ENCODE assay signal across 19 mouse cellular contexts in the genomic region with DNA sequence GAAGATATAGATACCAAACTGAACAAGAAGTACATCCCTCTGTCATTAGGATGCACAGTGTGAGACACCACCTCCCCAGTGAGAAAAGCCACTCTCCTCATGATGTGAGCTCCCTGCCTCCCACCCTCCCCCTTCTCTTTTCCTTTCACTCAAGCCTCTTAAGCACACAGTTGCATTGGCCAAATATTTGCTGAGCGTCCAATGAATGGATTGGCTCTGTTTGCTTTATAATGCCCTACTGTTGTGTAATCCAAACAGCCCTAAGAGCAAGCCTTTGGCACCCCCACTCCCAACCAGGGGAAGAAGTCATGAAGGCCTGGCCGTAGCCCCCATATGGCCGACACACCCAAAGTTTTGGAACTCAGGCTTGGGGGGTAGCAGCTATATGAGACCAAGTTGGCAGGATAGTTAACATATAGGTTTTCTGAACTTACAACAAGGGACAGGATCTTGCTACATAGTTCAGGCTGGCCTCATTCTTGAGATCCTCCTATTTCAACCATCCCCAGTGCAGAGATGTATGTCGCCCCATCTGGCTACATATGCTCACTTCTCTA. TPM values are rescaled to one million over a fixed set of nuclear protein-coding genes. Genes with fewer than 3 reads are reported as not detected.
DNase-seq lines count a peak whose midpoint lies in the region; ATAC-seq and TF ChIP-seq lines count a peak whose summit lies in the region.
"Had no signal": no experiment of that assay in that cellular context is flagged by ENCODE, and none has a peak within 500 bp of the region (broad histone marks: within the 10 kb centered on the region; RNA-seq: fewer than 3 reads in every experiment).

No protein-coding gene starts in this region.

- H3K4me3 ChIP-seq in intestine, embryonic 15.5 days (replicated peaks) = no peak overlapping the region
- no peak overlapping the region for H3K4me3 ChIP-seq in intestine, postnatal 0 days (ENCODE audit: low read depth, low read length)
- no peak overlapping the region for H3K4me3 ChIP-seq in liver, embryonic 16.5 days (ENCODE audit: low read depth, low read length)
- H3K4me3 ChIP-seq: gastrocnemius, adult 2 months; limb, embryonic 15.5 days; midbrain, embryonic 12.5 days; myocyte had no signal

- no peaks in the 10 kb centered on the region for H3K36me3 ChIP-seq in intestine, embryonic 15.5 days
- no peaks in the 10 kb centered on the region for H3K36me3 ChIP-seq in intestine, postnatal 0 days (ENCODE audit: control insufficient read depth, insufficient read depth)
- H3K36me3 ChIP-seq in liver, embryonic 16.5 days (ENCODE audit: control insufficient read depth, insufficient read depth) = no peaks in the 10 kb centered on the region
- H3K36me3 ChIP-seq: limb, embryonic 15.5 days; midbrain, embryonic 12.5 days had no signal

- no peaks in the 10 kb centered on the region for H3K9me3 ChIP-seq in intestine, embryonic 15.5 days
- H3K9me3 ChIP-seq in intestine, postnatal 0 days (ENCODE audit: control insufficient read depth) = no peaks in the 10 kb centered on the region
- H3K9me3 ChIP-seq in liver, embryonic 16.5 days (replicated peaks; ENCODE audit: control insufficient read depth, low read length) = no peaks in the 10 kb centered on the region
- H3K9me3 ChIP-seq: limb, embryonic 15.5 days; midbrain, embryonic 12.5 days had no signal

- H3K27ac ChIP-seq in intestine, embryonic 15.5 days = no peak overlapping the region
- no peak overlapping the region for H3K27ac ChIP-seq in intestine, postnatal 0 days (ENCODE audit: low read depth, low read length)
- peak overlapping the region; percentile 56; the same call in 1 of the 2 replicates for H3K27ac ChIP-seq in liver, embryonic 16.5 days (ENCODE audit: low read length)
- H3K27ac ChIP-seq: gastrocnemius, adult 2 months; hindbrain, postnatal 0 days; limb, embryonic 15.5 days; midbrain, embryonic 12.5 days had no signal

- H3K4me2 ChIP-seq in intestine, embryonic 15.5 days (replicated peaks) = no peak overlapping the region
- no peak overlapping the region for H3K4me2 ChIP-seq in intestine, postnatal 0 days (replicated peaks; ENCODE audit: low read depth)
- H3K4me2 ChIP-seq in liver, embryonic 16.5 days (ENCODE audit: low read depth, low read length) = no peak overlapping the region
- H3K4me2 ChIP-seq: limb, embryonic 15.5 days; midbrain, embryonic 12.5 days had no signal

- intact Hi-C loops in left cerebral cortex, postnatal 36 days (cut with DNase I) = no loop called here

- ATAC-seq in intestine, embryonic 15.5 days = peak; percentile 37; the same call in 1 of the 2 replicates
- ATAC-seq in intestine, postnatal 0 days = no peak
- peak; percentile 80 for ATAC-seq in liver, embryonic 16.5 days (ENCODE audit: low read depth)
- ATAC-seq in inflammation-experienced regulatory T-cells, adult 6 months = no peak
- ATAC-seq: forebrain, embryonic 16.5 days; hindbrain, postnatal 0 days had no signal

- H3K9ac ChIP-seq in intestine, embryonic 15.5 days = no peak overlapping the region
- no peak overlapping the region for H3K9ac ChIP-seq in intestine, postnatal 0 days (ENCODE audit: low read depth, low read length)
- H3K9ac ChIP-seq in liver, embryonic 16.5 days (ENCODE audit: low read depth, low read length) = no peak overlapping the region
- H3K9ac ChIP-seq: limb, embryonic 15.5 days; midbrain, embryonic 12.5 days had no signal

- DNase-seq in lung, postnatal 25 days (ENCODE audit: low spot score) = peak; percentile 57
- DNase-seq in urinary bladder, postnatal 10 days (ENCODE audit: low spot score) = no peak
- no peak for DNase-seq in layer of hippocampus, adult 18-20 months (ENCODE audit: low spot score in 2 of 2)
- DNase-seq in left cerebral cortex, postnatal 36 days (ENCODE audit: low spot score in 2 of 2) = no peak
- DNase-seq: cerebellum, postnatal 36 days; retina, postnatal 1 day; right cerebral cortex, postnatal 4 days; thymus, adult 18-20 months had no signal

- WGBS in intestine, embryonic 15.5 days = 71% methylated on average over 4 of the region's 4 CpGs
- WGBS in intestine, postnatal 0 days = 66% methylated on average over 4 of the region's 4 CpGs
- WGBS in liver, embryonic 16.5 days (ENCODE audit: insufficient replicate concordance) = 59% methylated on average over 4 of the region's 4 CpGs

- H3K4me1 ChIP-seq in intestine, embryonic 15.5 days (replicated peaks) = peaks cover 24% of the 10 kb centered on the region
- peaks cover 21% of the 10 kb centered on the region; the same call in 1 of the 2 replicates for H3K4me1 ChIP-seq in intestine, postnatal 0 days (replicated peaks; ENCODE audit: control insufficient read depth, insufficient read depth, low read length)
- H3K4me1 ChIP-seq in liver, embryonic 16.5 days (ENCODE audit: control insufficient read depth, low read depth, low read length) = peaks cover 7% of the 10 kb centered on the region

- H3K27me3 ChIP-seq in intestine, embryonic 15.5 days (replicated peaks) = no peaks in the 10 kb centered on the region
- no peaks in the 10 kb centered on the region for H3K27me3 ChIP-seq in intestine, postnatal 0 days (replicated peaks; ENCODE audit: control insufficient read depth, insufficient read depth, low read length)
- H3K27me3 ChIP-seq in liver, embryonic 16.5 days (ENCODE audit: control insufficient read depth, insufficient read depth, low read depth, low read length) = no peaks in the 10 kb centered on the region
- H3K27me3 ChIP-seq: CH12.LX; limb, embryonic 15.5 days; midbrain, embryonic 12.5 days had no signal

- TF ChIP-seq CTCF in intestine, postnatal 0 days (IDR thresholded peaks at IDR 0.05; ENCODE audit: low read depth) = no peak

RNA-seq across cellular contexts. Expression of gene Usp3, which starts 33.1 kb away (rescaled TPM):
- polyA plus RNA-seq in intestine, embryonic 15.5 days (2015; fragmentation: Nextera tagmentation; extraction: Ambion mirVana) = 78.9 and 79.5 TPM in 2 replicates
- 63.5 and 70.3 TPM in 2 replicates for polyA plus RNA-seq in intestine, postnatal 0 days (2015; fragmentation: Nextera tagmentation; extraction: Ambion mirVana)
- 11.9 and 14.8 TPM in 2 replicates for polyA plus RNA-seq in liver, embryonic 16.5 days (2015; fragmentation: Nextera tagmentation; extraction: Ambion mirVana)
- 100 to 1,000 TPM in 1 of 3 experiments, 10 to 100 TPM in 2; 82.2 to 141 (median 98.8) TPM for polyA plus RNA-seq in inflammation-experienced regulatory T-cells, adult 6 months (2017; shearing (Covaris generic))
- 10 to 100 TPM; 38.7 to 42.0 TPM for total RNA-seq in layer of hippocampus, adult 18-20 months (2021)
- 10 to 100 TPM; 33.5 to 36.8 TPM for total RNA-seq in left cerebral cortex, postnatal 36 days (2021)

Comparison
In these comparisons a context has a peak if more than half of its experiments do, and no peak if none do; other contexts are left out.
1. ATAC-seq: peak in intestine, embryonic 15.5 days (single experiment) and liver, embryonic 16.5 days (single experiment); none in intestine, postnatal 0 days (single experiment) and inflammation-experienced regulatory T-cells, adult 6 months (single experiment).